Mouse (Mus musculus): ENCODE measurements around the gene Olfr1443. TPM values are rescaled to one million over a fixed set of nuclear protein-coding genes. Genes with fewer than 3 reads are reported as not detected.
"Not testable (repeated sequence)": the region's sequence is repeated elsewhere in the genome, so short reads cannot be mapped to it uniquely, and the experiment has no call there.

The Olfr1443 gene
- not detected for total RNA-seq (2022)

DNA sequence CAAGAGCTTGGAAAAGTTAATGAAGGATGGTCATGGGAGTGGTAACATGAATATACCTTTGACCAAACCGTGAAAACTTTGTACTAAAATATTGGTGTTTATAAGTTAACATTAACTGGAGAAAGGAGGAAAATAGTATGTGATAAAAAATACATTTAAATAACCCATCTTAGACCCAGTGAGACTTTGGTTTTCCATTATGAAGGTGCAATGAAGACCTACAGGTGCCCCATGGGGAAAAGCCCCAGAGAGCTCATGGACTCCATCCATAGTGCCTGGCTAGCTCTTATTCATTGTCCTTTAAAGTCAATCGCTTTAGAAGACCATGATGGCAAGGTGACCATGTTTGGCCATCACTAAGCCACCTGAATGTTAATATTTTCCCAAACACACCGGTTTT lies at the start of gene Olfr1443:
TSS of gene Olfr1443 (plus strand) at position 301 of the 400 bp plus-strand sequence.
- no peak for DNase-seq (ENCODE audit: low spot score)

DNA sequence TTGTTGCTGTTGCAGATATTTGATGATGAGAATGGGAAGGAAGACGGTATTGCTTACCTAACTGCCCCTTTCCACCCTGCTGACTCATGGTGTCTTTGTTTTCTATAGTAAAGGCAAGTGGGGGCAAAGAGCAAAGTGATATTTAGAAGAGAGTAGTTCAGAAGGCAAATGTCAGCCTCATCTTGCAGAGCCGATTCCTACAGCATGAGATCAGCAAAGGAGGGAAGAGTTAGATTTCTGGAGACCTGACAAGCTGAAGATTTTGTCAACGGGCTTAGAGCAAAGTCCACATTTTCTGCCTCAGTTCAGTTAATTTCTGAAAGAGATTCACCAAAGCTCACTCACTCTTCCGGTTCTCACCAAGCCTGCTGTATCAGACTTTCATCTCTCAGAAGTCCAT lies 44.7 kb upstream of the Olfr1443 start, which contains the start of gene Glyat:
TSS of gene Glyat (plus strand) at position 133 of the 400 bp plus-strand sequence.
- DNase-seq (ENCODE audit: low spot score) = no peak

DNA sequence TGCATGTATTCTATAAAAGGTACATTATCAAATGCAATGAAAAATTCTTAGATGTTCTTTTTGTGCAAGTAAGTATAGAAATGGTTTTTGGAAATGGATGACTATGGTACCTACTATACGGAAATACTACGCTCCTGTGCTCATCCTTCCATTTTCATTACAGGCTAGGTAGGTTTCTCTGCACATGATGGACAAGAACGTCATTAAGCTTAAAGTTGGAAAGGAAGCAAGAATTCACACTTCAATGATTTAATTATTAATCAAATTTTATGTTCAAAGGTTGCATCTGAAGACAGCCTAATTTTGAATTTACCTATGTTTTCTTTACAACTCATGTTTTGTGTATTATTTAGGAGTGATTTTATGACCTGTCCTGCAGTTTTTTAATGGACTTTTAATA lies 43.7 kb upstream of the Olfr1443 start:
- no peak for DNase-seq (ENCODE audit: low spot score)

DNA sequence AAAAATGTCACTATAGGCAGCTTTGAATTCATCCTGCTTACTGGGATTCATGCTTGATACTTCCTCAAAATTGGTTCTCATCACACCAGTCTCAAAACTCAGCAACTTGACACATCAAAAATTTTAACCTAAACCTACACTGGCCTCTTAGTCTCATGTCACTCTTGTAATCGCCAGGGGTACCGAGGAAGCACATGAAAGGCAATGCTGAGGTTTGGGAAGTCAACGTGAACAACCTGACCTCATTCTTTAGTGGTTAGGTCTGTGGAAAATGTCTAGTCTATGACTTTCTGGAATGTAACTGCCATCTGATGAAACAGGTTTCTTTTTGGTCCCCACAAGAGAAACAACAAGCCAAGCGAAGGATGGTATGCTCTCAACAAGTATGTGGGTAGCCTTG lies 42.9 kb upstream of the Olfr1443 start:
- DNase-seq (ENCODE audit: low spot score) = no peak

DNA sequence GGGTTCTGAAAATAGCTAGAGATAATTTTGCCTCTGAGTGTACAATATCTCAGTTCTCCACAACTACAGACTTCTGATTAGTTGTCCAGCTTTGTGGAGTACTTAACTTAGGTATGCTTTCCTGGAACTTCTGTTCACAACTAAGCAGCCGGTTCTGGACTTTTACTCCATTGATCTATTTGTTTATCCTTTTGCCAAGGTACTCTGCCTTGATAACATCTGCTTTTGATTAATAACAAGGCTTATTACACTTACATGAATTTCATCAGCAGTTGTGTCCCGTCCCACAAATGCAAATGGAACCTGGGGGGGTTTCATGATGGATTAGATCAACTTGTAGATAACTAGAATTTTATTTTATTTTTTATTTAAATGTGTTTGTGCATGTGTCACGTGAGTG lies 41.0 kb upstream of the Olfr1443 start:
- no peak for DNase-seq (ENCODE audit: low spot score)

DNA sequence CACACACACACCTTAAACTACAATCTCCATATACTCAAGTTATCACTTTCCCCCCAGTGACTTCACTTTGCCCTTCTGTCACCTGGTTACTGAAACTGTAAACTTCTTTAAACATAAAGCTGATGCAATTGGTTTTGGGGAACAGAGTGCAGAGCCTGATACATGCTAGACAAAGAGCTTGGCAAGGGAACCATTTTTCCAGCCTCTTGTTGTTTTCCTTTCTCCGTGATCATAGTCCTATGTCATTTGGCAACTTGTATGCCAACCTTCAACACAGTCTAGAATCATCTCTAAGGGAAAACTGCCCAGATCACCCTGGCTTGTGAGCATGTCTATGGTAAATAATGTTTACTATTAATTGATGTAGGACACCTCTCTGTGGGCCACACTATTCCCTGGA lies 39.9 kb upstream of the Olfr1443 start:
- DNase-seq (ENCODE audit: low spot score) = no peak

DNA sequence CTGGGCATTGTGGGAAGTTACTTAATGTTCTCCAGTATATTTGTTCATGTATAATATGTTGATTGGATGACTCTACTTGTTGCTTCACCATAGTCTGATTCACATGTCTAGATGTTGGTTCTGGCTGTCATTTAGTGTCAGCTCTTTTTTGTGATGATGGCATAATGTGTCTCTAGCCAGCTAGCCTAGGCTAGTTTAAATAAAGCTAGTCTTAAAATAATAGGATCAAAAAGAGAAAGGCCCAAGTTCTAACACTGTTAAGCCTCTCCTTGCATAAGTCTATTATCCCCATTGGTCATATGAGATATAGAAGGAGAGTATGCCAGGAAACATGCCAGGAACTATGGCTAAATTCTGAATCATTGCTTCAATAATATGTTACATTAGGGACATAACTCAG lies 28.4 kb upstream of the Olfr1443 start:
- DNase-seq (ENCODE audit: low spot score) = no peak

DNA sequence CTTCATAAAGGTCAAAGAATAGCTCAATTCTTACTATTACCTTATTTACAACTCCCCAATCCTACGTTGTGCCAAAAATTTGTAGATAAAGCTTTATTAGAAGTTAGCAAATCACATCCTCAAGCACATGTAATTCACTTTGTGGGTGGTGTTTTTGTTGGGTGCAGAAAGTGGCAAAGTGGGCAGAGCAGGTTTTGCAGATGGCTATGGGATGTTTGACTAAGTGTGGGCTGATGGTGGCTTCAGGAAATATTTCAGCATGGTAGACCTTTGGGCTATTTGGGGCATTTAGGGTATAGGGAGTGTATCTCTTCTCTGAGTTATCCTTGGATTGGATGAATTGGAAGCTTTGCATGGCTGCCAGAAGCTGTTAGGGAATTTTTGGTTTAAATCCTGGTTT lies 11.8 kb upstream of the Olfr1443 start:
- DNase-seq (ENCODE audit: low spot score) = no peak

DNA sequence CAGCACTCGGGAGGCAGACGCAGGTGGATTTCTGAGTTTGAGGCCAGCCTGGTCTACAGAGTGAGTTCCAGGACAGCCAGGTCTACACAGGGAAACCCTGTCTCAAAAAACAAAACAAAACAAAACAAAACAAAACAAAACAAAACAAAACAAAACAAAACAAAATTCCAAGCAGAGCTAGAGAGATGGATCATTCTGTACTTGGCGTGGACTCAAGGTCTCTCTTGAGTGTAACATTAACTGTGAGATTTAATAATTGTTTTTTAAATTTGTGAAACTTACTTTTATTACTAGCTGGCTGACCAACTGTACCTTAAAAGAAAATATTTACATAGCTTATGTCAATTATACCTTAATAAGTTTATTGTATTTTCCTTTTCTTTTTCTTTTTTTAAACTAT lies 9.3 kb upstream of the Olfr1443 start:
- not testable (repeated sequence) for DNase-seq (ENCODE audit: low spot score)

DNA sequence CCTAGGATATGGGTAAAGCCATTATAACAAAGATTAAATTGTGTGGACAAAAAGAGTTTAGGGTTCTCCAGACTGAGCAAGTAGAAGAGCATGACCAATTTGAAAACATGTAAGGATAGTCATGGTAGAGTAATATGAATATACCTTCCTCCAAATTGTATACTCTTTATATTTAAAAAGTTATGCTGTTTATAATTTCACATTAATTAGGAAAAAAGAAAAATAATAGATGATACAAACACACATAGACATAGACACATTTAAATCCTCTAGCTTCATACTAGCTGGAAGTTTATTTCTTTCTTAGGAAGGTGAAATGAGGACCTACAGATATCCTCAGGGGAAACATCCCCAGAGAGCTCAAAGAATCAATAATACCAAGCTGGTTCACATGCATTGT lies 7.8 kb upstream of the Olfr1443 start, which contains the start of gene Olfr1442:
TSS of gene Olfr1442 (plus strand) at position 301 of the 400 bp plus-strand sequence.
- no peak for DNase-seq (ENCODE audit: low spot score)

DNA sequence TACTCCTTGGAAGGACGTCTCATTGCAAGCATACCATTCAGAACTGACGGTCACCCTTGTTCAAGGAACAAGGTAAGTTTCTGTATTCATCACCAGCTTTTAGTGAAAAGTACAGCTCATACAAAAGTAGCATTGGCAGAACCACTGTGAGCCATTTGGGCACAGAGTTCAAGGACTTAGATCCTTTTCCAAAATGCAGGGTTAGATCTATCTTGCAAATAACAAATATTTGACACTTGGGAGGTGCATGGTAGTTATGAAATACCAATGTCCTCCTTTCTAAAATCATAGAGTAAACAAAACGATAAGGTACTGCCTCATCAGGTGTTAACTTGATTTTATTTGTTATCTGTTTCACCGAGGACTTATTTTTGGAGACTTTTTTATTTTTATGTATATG lies 6.9 kb upstream of the Olfr1443 start:
- DNase-seq (ENCODE audit: low spot score) = no peak

DNA sequence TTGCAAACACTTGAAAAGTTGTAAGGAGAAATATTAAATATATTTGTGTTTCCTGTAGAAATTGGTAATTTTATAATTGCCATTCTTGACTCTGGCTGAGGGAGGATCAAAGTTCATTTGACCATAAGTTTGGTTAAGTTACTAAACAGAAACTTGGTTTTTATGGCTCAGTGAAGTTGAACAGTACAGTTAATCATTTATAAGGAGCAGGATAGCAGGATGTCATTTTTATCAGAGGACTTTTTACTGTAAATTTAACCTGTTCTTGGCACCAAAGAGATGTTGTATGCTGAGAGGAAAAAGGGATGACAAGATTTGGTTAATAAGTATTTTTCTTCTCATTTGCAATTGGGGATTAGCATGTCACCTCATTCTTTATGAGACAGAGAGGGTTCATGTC lies 6.7 kb downstream of the Olfr1443 start:
- no peak for DNase-seq (ENCODE audit: low spot score)

DNA sequence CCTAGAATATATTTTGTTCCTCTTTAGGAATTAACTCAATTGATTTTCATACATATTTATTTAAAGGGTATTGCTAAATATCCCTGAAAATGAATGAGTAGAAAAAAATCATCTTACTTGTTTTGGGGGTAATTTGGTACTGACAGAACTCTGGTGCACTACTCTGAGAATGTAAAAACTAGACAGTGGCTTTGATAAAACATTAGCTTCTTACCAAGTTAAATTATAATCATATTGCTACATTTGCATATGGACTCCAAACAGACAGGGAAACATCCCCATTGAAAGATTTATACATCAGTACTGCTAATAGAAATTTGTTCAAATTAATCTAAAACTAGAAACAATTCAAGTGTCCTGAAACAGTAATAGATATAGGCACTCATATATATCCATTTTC lies 7.3 kb downstream of the Olfr1443 start:
- no peak for DNase-seq (ENCODE audit: low spot score)

DNA sequence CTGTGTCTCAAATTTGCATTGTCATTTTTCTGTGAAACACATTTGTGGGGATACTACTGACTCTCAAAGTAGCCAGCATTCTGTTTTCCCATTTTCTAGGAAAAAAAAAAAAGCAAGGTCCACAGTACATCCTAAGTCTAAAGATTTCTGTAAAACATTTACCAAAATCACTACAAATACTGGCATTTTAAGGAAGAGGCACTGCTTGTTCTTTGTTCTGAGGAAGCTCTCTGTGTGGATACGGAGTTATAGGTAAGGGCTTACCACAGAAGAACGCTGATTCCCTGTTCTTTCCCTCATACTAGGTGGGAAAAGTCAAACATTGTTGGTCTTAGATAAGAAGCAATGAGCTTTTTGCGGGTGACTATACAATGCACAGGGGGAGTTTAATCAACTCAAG lies 17.7 kb downstream of the Olfr1443 start, which contains the start of gene Keg1:
TSS of gene Keg1 (plus strand) at position 197 of the 400 bp plus-strand sequence.
- no peak for DNase-seq (ENCODE audit: low spot score)

DNA sequence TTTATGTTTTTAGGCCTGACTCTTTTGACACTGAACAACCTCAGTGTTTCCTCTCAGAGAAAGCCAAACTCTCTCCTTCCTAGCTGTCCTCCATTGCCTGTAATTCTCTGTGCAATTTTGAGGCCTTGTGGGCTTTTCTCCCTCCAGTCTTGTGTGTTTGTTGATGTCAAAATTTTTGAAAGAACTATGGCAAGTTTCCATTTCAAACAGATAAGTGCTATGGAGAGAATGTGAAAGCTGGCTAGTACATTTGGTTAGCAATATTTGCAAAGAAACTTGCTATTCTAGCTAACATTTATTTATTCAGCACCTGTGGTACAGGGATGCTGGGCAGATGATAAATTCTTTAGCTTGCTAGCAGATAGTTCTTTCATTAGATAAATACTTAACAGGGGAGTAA lies 18.3 kb downstream of the Olfr1443 start:
- DNase-seq (ENCODE audit: low spot score) = no peak

DNA sequence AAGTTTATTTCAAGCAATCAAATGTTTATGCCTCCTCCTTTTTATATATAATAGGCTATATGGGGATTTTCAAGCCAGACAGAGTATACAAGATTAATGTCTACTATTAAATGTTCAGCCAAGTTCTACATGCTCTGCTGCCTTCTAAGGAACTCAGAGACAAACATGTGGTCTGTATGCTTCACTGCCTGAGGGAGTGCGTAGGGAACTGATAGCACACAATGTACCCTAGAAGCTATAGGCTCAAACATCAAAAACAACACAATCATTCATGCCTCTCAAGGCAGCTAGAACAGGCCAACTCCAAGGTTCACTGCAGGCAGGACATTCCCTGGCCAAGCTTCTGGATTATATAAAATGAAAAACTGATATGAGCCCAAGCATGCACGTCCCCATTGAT lies 30.5 kb downstream of the Olfr1443 start:
- no peak for DNase-seq (ENCODE audit: low spot score)

DNA sequence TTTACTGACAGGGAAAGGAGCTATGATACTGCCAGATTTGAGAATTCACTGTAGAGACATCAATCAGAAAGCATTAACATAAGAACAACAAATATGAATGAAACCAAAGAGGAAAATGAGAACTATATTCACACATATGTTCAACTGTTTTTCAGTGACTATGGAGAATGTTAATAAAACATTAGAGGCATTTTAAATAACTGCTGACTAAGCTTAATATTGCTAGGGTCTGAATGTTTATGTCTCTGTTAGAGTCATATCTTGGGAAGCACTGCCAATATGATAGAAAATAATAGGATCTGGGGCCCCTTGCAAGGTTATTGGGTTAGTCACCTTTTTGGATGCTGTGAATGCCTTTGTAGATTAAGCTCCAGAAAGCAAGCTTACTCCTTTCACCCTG lies 31.1 kb downstream of the Olfr1443 start:
- DNase-seq (ENCODE audit: low spot score) = no peak

DNA sequence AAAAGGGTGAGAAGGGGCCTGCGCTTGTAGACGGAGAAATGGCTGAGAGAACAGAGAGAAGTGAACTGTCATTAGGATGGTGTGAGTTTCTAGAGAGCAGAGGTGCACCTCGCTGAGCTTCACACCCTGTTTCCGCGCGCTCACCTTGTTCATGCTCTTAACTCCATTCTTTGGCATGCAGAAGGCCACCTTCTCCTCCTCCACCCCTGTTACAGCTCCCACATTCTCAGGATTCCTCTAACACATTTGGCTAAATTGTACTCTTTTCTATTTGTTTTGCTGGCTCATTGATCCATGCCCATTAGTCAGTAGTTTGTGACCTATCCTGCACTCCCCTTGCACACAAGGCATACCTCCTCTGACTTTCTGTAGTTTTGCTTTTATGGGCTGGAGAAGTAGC lies 41.3 kb downstream of the Olfr1443 start:
- DNase-seq (ENCODE audit: low spot score) = no peak

DNA sequence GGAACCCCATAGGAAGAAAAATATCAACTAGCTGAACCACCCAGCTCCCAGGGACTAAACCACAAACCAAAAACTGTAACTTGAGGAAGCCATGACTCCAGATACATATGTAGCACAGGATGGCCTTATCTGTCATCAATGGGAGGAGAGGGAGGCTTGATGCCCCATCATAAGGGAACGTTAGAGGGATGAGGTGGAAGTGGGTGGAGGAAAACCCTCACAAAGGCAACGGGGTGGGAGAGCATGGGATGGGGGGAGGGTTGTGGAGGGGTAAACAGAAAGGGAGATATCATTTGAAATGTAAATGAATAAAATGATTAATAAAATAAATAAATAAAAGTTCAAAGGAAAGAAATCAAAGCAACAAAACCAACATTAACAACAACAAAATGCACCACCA lies 42.6 kb downstream of the Olfr1443 start:
- DNase-seq (ENCODE audit: low spot score) = no peak

DNA sequence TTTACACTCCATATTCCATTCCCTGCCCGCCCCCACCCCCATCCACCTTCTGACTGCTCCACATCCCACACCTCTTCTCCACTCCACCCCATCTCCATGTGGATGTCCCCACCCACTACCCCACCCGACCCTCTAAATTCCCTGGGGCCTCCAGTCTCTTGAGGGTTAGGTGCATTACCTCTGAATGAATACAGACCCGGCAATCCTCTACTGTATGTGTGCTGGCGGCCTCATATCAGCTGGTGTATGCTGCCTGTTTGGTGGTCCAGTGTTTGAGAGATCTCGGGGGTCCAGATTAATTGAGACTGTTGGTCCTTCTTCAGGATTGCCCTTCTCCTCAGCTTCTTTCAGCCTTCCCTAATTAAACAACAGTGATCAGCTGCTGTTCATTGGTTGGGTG lies 43.0 kb downstream of the Olfr1443 start:
- not testable (repeated sequence) for DNase-seq (ENCODE audit: low spot score)

DNA sequence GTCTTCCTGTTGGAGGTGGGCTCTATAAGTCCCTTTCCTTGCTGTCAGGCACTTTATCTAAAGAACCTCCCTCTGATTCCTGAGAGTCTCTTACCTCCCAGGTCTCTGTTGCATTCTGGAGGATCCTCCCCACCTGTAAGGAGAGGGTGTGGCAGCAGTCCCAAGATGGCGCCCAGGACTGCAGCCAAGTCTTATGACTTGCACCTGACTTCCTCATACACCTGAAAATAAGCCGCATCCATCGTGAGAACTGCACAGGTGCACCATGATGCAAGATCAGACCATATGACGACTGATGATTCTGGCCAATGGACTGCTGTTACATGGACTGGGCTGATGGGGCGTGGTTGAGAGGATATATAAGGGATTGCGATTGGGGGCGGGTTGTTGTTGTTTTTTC lies 43.7 kb downstream of the Olfr1443 start:
- not testable (repeated sequence) for DNase-seq (ENCODE audit: low spot score)

DNA sequence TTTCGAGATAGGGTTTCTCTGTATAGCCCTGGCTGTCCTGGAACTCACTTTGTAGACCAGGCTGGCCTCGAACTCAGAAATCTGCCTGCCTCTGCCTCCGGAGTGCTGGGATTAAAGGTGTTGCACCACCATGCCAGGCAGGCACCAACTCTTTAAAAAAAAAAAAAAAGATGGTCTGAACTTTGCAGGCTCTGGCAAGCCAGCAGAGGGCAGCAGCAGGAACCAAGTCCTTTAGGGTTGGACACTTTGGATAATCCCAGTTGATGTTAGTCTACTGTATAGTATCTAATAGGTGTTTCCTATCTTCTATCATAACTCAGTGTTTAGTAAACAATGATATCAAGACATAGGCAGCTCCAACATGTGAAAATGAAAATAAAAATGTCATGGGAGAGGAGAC lies 44.4 kb downstream of the Olfr1443 start:
- peak; percentile 26 for DNase-seq (ENCODE audit: low spot score)

DNA sequence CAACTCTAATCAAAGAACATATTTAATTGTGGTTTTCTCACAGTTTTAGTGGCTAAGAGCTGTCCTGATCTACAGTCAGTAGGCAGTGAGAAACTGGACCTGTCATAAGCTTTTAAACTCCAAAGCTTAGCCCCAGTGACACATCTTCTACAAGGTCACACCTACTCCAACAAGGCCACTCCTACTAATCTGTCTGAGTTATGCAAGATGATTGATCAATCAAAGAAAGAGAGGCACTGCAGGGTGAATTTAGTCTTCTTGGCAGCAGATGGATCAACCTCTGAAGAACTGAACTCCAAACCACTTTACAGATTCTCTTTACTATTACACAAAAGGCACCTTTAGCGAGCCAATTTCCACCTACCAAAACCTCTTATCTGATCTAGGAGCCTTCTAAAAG lies 47.9 kb downstream of the Olfr1443 start:
- no peak for DNase-seq (ENCODE audit: low spot score)

DNA sequence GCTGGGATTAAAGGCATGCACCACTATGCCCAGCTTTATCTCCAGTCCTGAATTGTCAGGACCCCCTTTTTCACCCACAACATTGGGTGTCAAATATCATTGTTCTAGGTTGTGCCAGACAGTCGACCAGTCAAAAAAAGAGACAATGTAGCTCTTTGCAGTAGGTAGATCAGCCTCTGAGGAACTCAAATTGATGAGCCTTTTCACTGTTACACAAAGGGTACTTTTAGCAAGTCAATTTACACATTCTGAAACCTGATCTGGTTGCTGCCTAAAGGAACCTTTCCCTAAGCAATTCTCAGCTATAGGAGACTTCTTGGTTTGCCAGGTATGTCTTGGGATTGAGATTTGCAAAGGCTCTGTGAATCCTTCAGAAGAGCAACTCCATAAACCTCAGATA lies 53.1 kb downstream of the Olfr1443 start:
- DNase-seq (ENCODE audit: low spot score) = no peak

DNA sequence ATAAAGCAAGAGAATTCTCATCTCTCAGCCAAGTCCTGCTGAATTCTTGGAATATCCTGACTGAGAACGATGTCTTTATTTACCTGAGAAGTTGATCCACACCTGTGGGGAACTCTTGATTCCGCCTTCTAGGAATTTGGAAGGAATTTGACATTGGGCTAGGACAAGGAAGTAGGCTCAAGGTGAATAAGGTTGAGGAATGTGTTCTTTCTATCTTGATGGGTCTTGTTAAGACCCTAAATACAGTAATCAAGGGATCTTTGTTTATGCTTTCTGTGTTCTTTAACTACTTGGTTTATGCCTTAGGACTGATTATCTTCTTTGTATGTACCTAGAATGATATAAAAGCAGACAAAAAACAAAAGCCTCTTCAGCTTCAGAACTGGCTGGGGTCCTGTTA lies 54.0 kb downstream of the Olfr1443 start:
- no peak for DNase-seq (ENCODE audit: low spot score)

All from heart, adult 8-10 months (tissue).